Mouse (Mus musculus): Measurements from ENCODE around the gene Gm36079.
"Not testable (repeated sequence)": the region's sequence is repeated elsewhere in the genome, so short reads cannot be mapped to it uniquely, and the experiment has no call there.

Gene Gm36079

GRCm38 (mm10) chr13:120026911-120027310, at the start of gene Gm36079:
Gene Gm36079, minus strand, starts transcription at chr13:120027011.
- not testable (repeated sequence) for DNase-seq

GRCm38 (mm10) chr13:120070878-120071277, 44.1 kb upstream of the Gm36079 start:
- DNase-seq, result not testable (repeated sequence)

- not testable (repeated sequence) for DNase-seq
Observed at GRCm38 (mm10) chr13:120070012-120070598, 43.3 kb upstream of the Gm36079 start.

GRCm38 (mm10) chr13:120063439-120064089, 36.8 kb upstream of the Gm36079 start:
- not testable (repeated sequence) for DNase-seq

- not testable (repeated sequence) for DNase-seq
Observed at GRCm38 (mm10) chr13:120062903-120063302, 36.1 kb upstream of the Gm36079 start.

- DNase-seq, result not testable (repeated sequence)
Observed at GRCm38 (mm10) chr13:120052085-120052484, 25.3 kb upstream of the Gm36079 start, which contains the start of gene Gm21188. Gene Gm21188, minus strand, starts transcription at chr13:120052194.

- DNase-seq, result not testable (repeated sequence)
Observed at GRCm38 (mm10) chr13:120048608-120049007, 21.8 kb upstream of the Gm36079 start.

- not testable (repeated sequence) for DNase-seq
Observed at GRCm38 (mm10) chr13:120048186-120048585, 21.4 kb upstream of the Gm36079 start.

- not testable (repeated sequence) for DNase-seq
Observed at GRCm38 (mm10) chr13:120046422-120047209, 19.8 kb upstream of the Gm36079 start.

- DNase-seq, result not testable (repeated sequence)
Observed at GRCm38 (mm10) chr13:120041145-120041544, 14.3 kb upstream of the Gm36079 start.

GRCm38 (mm10) chr13:120037881-120038280, 11.1 kb upstream of the Gm36079 start:
- not testable (repeated sequence) for DNase-seq

GRCm38 (mm10) chr13:120036577-120037115, 9.8 kb upstream of the Gm36079 start:
- not testable (repeated sequence) for DNase-seq

- not testable (repeated sequence) for DNase-seq
Observed at GRCm38 (mm10) chr13:120035151-120035550, 8.3 kb upstream of the Gm36079 start.

- not testable (repeated sequence) for DNase-seq
Observed at GRCm38 (mm10) chr13:120034637-120035036, 7.8 kb upstream of the Gm36079 start.

- DNase-seq, result not testable (repeated sequence)
Observed at GRCm38 (mm10) chr13:120033516-120034190, 6.8 kb upstream of the Gm36079 start.

GRCm38 (mm10) chr13:120031676-120032075, 4.9 kb upstream of the Gm36079 start:
- not testable (repeated sequence) for DNase-seq

GRCm38 (mm10) chr13:120027368-120027767, 557 bp upstream of the Gm36079 start:
- DNase-seq, result not testable (repeated sequence)

- not testable (repeated sequence) for DNase-seq
Observed at GRCm38 (mm10) chr13:120026373-120026772, 438 bp downstream of the Gm36079 start.

GRCm38 (mm10) chr13:120025576-120025975, 1.2 kb downstream of the Gm36079 start:
- DNase-seq, result not testable (repeated sequence)

GRCm38 (mm10) chr13:120025004-120025403, 1.8 kb downstream of the Gm36079 start:
- DNase-seq, result not testable (repeated sequence)

GRCm38 (mm10) chr13:120024581-120024980, 2.2 kb downstream of the Gm36079 start:
- not testable (repeated sequence) for DNase-seq

GRCm38 (mm10) chr13:120021477-120021876, 5.3 kb downstream of the Gm36079 start:
- DNase-seq, result not testable (repeated sequence)

Measured in cerebellum, adult 11-12 months (tissue).